Mouse (Mus musculus) left cerebral cortex, postnatal 10 days (tissue): Measurements from ENCODE around the gene Polr2h. TPM values are rescaled to one million over a fixed set of nuclear protein-coding genes. Genes with fewer than 3 reads are reported as not detected.

Source experiments
- DNase-seq, 2 experiments: peaks; one replicate each; pipeline ENCODE4 v3.0.0; 2021 to 2022; ENCODE audit warnings: low spot score in 2 of 2, mixed read lengths in 1 of 2; ENCODE audit errors: extremely low spot score in 1 of 2
- intact Hi-C: fragments of 180-260 bp; cut with DNase I; formaldehyde crosslinking; loops from one replicate; pipeline ENCODE4 v1.15.1; 2025
- total RNA-seq, 2 experiments: library from RNA; stranded (reverse); gene quantifications; 2 replicates each; pipeline ENCODE4 v1.2.3; 2021

The Polr2h gene
- total RNA-seq, 2 experiments from 2014 or later: 26.3 to 28.3 TPM

DNA sequence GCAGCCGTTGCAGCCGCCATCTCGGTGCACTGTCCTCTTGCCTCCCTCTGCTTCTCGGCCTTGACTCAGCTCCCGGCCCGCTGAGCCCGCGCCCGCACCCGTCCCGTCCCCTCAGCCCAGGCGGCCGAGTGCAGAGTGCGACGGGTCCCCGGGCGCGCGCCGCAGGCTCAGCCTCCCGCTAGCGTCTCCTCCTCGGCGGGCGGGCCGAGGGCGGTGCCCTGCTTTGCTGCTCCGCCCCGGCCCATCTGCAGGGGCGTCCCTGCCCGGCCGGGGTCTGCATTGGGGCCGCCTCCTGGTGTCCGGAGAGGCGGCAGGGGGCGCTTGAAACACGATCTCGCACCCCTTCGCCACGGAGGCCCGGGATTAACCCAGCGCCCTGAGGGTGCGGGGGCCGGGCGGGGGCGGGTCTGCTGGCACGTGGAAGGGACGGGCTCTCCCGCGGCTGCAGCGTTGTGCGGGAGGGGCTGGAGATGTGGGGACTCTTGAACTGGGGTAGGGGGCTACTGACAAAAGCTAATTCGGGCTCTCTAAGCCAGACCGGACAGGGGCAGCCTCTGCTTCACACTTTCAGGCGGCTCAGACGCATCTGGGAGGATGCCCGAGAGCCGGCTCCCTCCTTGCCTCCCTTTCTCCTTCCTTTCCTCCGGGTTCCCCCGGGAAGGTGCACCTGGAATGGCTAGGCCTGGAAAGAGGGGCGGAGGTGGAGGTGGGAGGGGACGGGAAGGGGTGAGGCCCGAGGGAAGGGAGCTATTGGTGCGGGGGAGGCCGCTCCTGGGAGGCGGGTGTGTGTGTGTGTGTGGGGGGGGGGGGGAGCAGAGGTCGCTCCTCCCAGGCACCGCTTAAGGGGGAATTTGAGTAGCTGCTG lies 1.3 kb upstream of the Polr2h start:
- peak; percentile 73 to 88 for DNase-seq
- intact Hi-C loops: no loop called here

DNA sequence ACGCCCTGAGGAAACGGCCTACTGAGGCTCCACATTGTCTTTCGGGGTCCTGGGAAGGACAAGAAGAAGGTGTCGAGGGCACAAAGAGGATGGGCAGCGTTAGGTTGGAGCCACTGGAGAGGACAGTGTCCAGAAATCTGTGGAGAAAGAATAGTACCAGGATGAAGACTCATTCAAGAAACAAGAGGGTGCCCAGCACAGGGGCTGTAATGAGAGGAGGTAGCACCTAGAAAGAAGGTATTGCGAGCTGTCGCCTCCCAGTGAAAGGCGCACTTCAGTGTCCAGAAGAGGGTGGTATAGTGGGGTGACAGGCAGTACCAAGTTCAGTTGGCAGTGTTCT lies 654 bp upstream of the Polr2h start:
- intact Hi-C loops: no loop called here
- DNase-seq: no peak

DNA sequence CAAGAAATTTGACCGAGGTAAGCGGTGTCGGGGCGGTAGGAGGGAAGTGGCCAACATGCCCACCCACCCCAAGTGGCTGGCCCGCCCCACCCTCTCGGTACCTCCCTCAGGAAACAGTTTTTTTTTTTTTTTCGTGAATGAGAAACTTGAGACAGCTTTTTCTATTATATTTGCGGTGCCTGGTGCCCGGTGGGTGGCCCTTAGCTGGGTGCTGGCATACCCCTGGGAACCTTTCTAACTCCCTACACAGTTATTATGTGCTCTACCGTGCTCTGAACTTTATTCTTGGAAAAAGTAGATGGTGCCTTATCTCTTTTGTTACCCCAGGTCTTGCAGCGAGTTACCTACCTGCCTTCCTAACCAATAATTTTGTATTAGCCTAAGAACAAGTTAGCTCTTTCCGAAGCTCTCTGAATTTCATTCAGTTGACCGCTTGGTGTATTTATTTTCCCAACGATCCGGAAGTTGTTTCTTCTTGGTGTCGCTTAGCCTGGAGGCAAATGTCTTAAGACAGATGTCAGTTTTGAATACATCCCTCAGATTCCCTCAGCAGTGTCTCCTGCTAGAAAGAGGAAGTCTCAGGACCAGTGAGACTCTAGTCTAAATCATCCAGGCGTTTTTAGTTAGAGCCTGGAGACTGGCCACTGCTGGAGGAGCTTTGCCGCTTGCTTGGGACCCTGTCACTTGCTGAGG lies 659 bp downstream of the Polr2h start:
- no peak for DNase-seq
- intact Hi-C loops: no loop called here

DNA sequence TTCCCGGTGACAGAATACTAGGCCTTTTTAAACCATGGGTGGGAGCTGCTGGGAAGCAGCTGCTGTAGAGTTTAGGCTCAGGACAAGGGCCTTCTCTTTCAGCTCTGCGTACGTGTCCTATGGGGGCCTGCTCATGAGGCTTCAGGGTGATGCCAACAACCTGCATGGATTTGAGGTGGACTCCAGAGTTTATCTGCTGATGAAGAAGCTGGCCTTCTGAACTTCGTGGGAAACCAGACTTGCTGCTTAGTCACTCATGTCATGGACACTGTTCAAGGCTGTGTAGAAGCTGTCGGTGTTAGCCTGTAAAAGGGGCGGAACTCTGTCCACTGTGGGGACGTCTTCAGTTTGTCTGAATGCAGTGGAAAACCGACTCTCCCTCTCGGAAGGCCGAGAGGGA lies 4.3 kb downstream of the Polr2h start:
- DNase-seq: no peak
- intact Hi-C loops: no loop called here

DNA sequence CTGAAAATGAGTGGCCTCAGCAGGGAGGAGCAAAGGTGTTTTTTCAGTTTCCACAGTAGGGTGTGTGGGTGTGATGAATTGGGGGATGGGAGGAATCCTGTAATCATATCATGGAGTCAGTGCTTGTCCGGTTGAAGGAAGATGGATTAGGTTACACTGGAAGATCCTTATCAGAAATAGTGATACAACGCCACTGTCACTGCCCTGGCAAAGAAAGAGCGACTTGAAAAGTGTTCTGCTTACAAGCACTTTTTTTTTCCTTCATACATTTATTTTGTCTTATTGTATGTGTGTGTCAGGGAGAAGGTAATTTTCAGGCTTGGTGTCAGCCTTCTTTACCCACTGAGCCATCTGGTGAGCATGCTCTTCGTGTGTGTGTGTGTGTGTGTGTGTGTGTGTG lies 5.3 kb downstream of the Polr2h start:
- intact Hi-C loops: no loop called here
- no peak for DNase-seq

DNA sequence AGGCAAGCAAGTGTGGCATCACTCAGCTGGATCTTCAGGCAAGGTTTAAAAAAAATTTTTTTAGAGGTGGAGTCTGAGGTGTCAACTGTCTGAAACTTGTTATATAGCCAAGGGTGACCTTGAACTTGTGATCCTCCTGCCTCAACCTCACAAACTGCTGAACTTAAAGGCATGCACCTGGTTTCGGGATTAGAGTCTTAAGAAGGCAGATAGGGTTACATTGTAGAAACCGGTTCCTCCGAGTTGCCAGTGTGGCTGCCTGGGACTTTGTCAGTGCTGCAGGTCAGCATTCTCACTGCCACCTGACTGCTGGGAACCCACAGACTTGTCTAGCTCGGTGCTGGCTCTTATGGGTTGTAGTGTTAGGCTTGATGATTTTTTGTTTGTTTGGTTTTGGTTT lies 5.8 kb downstream of the Polr2h start:
- intact Hi-C loops: no loop called here
- no peak for DNase-seq

DNA sequence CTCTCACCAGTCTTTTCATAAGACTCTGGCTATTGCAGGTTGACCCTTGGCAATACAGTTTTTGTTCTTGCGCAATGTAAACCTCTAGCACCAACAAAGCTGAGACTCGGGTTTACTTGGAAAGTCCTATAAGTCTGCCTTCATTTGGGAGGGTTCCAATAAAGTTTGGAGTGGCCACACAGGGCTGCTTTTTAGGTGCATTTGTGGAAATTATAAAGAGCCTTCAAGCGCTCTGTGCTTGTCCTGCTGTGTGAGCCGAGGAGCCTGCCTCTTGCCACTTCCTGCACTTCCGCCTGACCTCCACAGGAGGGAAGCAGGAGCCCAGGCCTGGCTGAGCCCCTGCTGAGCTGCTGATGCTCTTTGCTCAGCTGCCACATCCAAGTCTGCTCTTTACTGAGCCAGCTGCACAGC lies 6.9 kb downstream of the Polr2h start:
- intact Hi-C loops: loop anchor here (1.0 kb wide), 1 partner anchor 37 kb away; no protein-coding TSS in a partner anchor

DNA sequence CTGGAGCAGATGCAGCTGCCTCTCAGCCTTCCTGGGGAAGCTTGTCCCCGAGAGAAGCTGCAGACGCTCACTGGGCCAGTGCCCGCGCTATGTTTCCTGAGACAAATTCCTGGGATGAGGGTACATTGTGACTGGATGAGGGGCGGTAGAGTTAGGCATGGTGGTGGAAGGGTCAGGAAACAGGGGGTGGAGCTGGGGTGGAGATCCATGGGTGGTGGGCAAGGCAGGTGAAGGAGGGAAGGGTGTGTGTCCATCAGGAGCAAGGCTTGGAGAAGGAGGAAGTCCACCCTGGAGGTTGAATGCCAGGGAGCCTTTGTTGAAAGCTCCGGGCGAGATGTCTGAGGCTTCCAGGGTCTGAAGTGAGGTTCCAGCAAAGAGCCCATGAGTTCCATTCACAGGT lies 7.9 kb downstream of the Polr2h start:
- intact Hi-C loops: loop anchor here (5.0 kb wide), 1 partner anchor 172 kb away; no protein-coding TSS in a partner anchor
- DNase-seq: no peak

More for the DNA sequence above, 6.9 kb downstream of the Polr2h start:
- peak in 1 of 2 experiments; percentile 82 for DNase-seq

DNA sequence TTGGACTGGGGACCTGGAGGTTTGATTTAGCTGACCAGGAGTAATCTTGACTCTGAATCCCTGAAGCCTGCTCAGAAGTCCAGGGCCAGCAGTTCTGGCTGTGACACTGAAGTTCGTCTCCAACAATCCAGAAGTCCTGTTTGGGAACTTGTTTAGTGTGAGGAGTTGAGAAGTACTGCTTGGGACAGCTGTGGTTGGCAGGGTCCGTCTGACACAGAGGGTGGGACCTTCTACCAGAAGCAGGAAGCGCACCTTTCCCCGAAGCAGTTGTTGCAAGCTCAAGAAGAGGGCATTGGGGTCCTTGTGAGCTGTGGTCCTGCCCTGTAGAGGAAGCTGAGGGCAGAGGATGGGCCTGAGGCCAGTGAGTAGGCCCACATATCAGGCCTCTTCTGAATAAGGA lies 8.3 kb downstream of the Polr2h start:
- intact Hi-C loops: loop anchor here (5.0 kb wide), 1 partner anchor 172 kb away; no protein-coding TSS in a partner anchor
- DNase-seq: no peak

DNA sequence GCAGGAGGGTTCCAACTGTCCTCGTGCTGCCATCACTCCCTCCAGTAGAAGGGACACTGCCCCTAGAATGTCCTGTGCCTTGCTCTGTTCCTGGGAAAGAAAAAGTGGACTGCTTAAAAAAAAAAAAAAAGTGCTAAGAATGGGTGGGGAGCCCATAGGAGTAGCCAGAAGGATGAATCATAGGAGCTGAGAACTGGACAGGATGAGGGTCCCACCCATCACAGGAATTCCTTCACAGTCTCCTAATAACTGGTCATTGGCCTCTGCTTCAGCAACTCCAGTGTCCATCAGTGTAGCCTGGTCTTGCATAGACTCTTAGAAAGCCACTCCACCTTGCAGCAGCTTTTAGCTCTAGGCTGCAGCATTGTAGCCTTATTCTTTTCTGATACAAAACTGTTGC lies 8.9 kb downstream of the Polr2h start:
- intact Hi-C loops: loop anchor here (5.0 kb wide), 1 partner anchor 171 kb away; no protein-coding TSS in a partner anchor
- DNase-seq: no peak

DNA sequence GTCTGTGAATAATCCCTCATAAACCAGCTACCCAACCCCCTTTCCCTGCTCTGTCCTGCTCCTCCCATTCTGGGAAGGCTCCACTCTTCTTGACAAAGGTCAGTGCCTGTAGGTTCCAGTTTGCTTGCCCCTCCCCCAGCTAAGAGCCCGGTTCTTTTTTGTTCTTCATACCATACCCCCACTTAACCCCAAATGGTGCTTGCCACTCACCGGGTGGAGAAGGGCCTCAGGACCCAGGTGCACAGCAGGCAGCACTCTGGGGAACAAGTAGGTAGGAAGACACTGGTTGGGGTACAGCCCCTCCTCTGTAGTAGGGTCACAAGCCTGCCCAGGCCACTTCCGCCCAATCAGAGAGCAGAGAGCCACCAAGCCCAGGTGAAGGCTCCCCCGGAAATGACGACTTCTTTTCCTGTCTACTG lies 12.8 kb downstream of the Polr2h start:
- intact Hi-C loops: no loop called here
- DNase-seq: peak in 1 of 2 experiments; percentile 24

DNA sequence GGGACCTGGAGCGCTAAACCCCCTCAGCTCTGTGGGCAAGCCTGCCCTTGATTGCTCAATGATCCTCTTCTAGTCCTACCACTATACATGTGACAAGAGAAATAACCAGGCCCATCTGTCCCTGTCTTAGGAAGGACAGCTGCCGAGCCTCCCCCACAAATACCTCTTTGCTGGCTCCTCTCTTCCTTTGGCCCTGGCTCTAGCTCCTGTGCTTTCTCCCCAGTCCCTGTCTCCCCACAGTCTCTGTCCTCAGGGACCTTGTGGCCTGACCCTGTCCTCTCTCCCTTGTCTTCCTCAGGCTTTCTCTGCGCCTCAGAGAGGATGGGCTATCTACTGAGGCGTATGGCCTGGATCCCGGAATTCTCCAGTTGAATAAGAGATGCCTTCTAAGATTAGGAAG lies 14.2 kb downstream of the Polr2h start:
- DNase-seq: no peak
- intact Hi-C loops: no loop called here

DNA sequence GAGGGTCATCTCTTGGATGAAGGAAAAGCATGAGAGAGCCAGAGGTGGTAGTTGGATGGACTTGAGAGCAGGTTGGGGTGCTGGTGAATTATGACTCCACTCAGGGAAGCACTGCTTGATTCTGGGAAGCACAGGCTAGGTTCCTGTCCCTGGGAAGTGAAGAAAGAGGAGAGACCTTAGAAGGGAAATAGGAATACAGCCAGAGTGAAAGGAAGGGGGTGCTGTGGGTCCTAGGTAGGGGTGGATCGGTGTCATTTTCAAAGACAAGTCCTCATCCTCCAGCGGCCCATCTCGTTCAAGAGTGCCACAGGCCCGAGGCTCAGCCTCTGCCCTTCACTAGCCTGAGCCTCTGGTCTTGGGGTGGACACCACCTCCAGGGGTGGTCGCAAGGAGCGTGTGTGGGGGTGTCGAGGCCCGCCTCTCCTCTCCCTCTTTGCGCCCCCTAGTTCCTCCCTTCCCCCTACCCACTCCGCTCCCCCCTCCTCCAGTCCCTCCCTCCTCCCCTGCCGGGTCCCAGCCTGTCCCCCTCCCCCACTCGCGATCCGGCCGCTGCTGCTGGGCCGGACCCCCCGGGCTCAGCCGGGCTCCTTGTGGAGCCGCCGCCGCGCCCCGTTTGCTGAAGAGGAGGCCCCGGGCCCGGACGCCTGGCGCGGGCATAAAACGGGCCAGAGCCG lies 14.9 kb downstream of the Polr2h start:
- intact Hi-C loops: no loop called here
- peak in 1 of 2 experiments; percentile 72 for DNase-seq

DNA sequence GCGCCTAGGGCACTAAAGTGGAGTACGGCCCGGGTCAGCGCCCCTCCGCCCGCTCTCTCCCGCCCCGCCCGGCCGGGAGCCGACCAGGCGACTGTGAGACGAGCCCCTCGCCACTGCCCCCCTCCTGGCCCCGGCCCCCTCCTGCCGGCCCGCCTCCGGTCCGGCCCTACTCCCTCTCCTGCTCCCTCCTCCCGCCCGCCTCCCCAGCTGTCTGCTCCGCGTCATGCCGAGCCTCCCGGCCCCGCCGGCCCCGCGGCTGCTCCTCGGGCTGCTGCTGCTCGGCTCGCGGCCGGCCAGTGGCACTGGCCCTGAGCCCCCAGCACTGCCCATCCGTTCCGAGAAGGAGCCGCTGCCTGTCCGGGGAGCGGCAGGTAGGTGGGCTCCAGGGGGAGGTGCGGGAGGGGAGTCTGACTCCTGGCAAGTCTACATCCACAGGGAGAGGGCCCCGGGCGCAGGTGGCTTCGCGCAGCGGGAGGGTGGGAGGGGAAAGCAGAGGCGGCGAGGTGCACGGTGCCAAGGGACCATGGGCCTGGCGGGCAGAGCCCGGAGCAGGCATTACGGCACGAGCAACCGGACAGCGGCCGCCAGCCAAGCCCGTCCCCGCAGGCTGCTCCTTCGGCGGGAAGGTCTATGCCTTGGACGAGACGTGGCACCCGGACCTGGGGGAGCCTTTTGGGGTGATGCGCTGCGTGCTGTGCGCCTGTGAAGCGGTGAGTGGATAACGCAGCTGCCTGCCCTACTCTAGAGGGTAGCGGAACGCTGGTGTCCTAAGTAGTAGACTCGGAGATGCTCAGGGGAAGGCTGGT lies 15.7 kb downstream of the Polr2h start, which contains the start of gene Chrd:
Gene Chrd (plus strand): TSS at position 203 of the 806 bp plus-strand sequence.
- intact Hi-C loops: no loop called here
- DNase-seq: peak in 1 of 2 experiments; percentile 86

DNA sequence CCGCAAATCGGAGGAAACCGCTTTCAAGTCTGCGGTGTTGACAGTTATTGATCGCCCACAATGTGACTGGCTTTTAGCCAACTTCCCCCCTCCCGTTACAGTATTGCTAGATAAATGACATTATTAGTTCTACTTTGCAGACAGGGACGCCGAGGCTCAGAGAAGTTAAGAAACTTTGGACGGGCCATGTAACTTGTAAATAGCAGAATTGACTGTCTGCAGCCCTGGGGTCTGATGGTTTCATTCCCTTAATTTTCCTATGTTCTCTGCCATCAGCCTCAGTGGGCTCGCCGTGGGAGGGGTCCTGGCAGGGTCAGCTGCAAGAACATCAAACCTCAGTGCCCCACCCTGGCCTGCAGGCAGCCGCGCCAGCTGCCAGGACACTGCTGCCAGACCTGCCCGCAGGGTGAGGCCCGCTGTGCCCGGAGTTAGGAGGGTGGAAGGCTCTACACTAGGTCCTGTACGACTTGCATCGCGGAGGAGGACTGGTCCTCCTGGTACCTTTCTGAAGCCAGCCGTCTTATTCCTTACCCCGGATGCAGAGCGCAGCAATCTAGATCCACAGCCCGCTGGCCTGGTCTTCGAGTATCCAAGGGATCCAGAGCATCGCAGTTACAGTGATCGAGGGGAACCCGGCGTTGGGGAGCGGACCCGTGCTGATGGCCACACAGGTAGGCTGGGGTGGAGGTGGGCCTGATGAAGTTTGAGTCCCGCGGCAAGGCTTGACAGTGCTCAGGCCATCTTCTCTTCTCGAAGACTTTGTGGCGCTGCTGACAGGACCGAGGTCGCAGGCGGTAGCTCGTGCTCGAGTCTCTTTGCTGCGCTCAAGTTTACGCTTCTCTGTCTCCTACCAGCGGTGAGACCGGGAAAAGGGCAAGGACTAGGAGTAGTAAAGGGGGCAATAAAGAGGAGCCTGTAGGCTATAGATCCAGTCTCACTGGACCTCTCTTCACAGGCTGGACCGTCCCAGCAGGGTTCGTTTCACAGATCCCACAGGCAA lies 16.6 kb downstream of the Polr2h start, which contains the start of gene Thpo:
Gene Thpo (minus strand): TSS at position 781 of the 1,000 bp plus-strand sequence.
- DNase-seq: peak in 1 of 2 experiments; percentile 40
- intact Hi-C loops: no loop called here

DNA sequence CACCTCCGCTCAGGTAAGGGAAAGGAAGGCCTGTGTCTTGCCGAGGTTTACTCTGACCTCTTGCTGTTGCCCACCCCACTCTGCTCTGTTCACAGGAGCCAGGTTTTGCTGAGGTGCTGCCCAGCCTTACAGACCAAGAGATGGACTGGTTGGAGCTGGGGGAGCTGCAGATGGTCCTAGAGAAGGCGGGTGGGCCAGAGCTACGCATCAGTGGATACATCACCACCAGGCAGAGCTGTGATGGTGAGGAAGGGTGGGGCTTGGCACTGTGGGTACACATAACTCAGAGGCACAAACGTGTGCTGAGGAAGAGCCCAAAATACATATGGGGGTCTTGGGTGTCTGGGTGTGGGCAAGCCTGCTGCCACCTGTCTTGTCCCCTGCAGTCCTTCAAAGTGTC lies 18.2 kb downstream of the Polr2h start:
- intact Hi-C loops: no loop called here
- DNase-seq: no peak

DNA sequence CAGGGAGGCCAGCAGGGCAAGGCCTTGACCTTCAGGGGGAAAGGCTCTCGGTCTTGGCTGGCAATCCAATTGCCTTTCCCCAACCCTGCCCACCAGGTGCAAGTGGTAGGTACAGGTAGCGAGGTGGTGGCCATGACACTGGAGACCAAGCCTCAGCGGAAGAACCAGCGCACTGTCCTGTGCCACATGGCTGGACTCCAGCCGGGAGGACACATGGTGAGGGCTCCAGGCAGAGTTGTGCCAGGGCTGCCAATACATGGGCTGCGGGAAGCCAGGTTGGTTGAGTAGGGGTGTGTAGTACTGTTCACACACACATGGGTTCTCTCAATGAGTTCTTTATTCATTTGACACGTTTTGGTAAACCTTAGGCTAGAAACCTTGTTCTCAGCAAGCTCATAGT lies 18.7 kb downstream of the Polr2h start:
- intact Hi-C loops: no loop called here

More for the DNA sequence above, 18.7 kb downstream of the Polr2h start:
- peak in 1 of 2 experiments; percentile 23 for DNase-seq
